Comparison of ENCODE assay signal across 8 mouse cellular contexts in genomic region chr7:118448134-118448967, GRCm38 (mm10). TPM values are rescaled to one million over a fixed set of nuclear protein-coding genes. Genes with fewer than 3 reads are reported as not detected.
DNase-seq lines count a peak whose midpoint lies in the region; ATAC-seq and TF ChIP-seq lines count a peak whose summit lies in the region.

Gene Syt17, minus strand, starts transcription at chr7:118448222.

- H3K9ac ChIP-seq in embryonic facial prominence, embryonic 15.5 days = peak within 1 kb of the TSS; percentile 47
- peak within 1 kb of the TSS; percentile 61 for H3K9ac ChIP-seq in heart, embryonic 12.5 days
- H3K9ac ChIP-seq in kidney, embryonic 16.5 days (replicated peaks; ENCODE audit: low read length) = peak within 1 kb of the TSS; percentile 70
- H3K9ac ChIP-seq in liver, embryonic 12.5 days = no peak within 1 kb of the TSS
- H3K9ac ChIP-seq in neural tube, embryonic 11.5 days (ENCODE audit: low read length) = peak within 1 kb of the TSS; percentile 73

- H3K4me2 ChIP-seq in embryonic facial prominence, embryonic 15.5 days (replicated peaks) = peak within 1 kb of the TSS; percentile 99
- peak within 1 kb of the TSS; percentile 91 for H3K4me2 ChIP-seq in heart, embryonic 12.5 days
- peak within 1 kb of the TSS; percentile 93 for H3K4me2 ChIP-seq in kidney, embryonic 16.5 days (replicated peaks; ENCODE audit: low read depth, low read length)
- H3K4me2 ChIP-seq in liver, embryonic 12.5 days = peak within 1 kb of the TSS; percentile 74
- H3K4me2 ChIP-seq in neural tube, embryonic 11.5 days (ENCODE audit: low read depth) = peak within 1 kb of the TSS; percentile 94

- ATAC-seq in embryonic facial prominence, embryonic 15.5 days (ENCODE audit: insufficient number of reproducible peaks, low FRiP score, low TSS enrichment, low read depth) = peak; percentile 50
- peak; percentile 46 for ATAC-seq in heart, embryonic 12.5 days (ENCODE audit: insufficient number of reproducible peaks, low FRiP score)
- ATAC-seq in kidney, embryonic 16.5 days (ENCODE audit: low FRiP score, low TSS enrichment) = peak; percentile 75
- peak; percentile 31 for ATAC-seq in liver, embryonic 12.5 days
- peak; percentile 67 for ATAC-seq in neural tube, embryonic 11.5 days (ENCODE audit: insufficient read depth, low FRiP score, low TSS enrichment)

- H3K4me3 ChIP-seq in bone marrow, adult 2 months (replicated peaks; ENCODE audit: control insufficient read depth, low read depth, low read length) = no peak within 1 kb of the TSS
- peak within 1 kb of the TSS; percentile 61 for H3K4me3 ChIP-seq in embryonic facial prominence, embryonic 15.5 days (replicated peaks)
- peak within 1 kb of the TSS; percentile 60 for H3K4me3 ChIP-seq in heart, embryonic 12.5 days
- H3K4me3 ChIP-seq in kidney, embryonic 16.5 days (ENCODE audit: low read length) = peak within 1 kb of the TSS; percentile 68
- peak within 1 kb of the TSS; percentile 55 for H3K4me3 ChIP-seq in liver, embryonic 12.5 days
- H3K4me3 ChIP-seq in neural tube, embryonic 11.5 days (ENCODE audit: low read depth, low read length) = peak within 1 kb of the TSS; percentile 59

- H3K4me1 ChIP-seq in bone marrow, adult 2 months (ENCODE audit: control insufficient read depth, insufficient read depth, low read length) = no peaks in the 10 kb centered on the region
- peaks cover 18% of the 10 kb centered on the region for H3K4me1 ChIP-seq in embryonic facial prominence, embryonic 15.5 days
- peaks cover 15% of the 10 kb centered on the region for H3K4me1 ChIP-seq in heart, embryonic 12.5 days (replicated peaks)
- peaks cover 18% of the 10 kb centered on the region; the same call in 1 of the 2 replicates for H3K4me1 ChIP-seq in kidney, embryonic 16.5 days (ENCODE audit: insufficient read depth, low read length)
- H3K4me1 ChIP-seq in liver, embryonic 12.5 days = peaks cover 15% of the 10 kb centered on the region
- peaks cover 13% of the 10 kb centered on the region for H3K4me1 ChIP-seq in neural tube, embryonic 11.5 days (ENCODE audit: control insufficient read depth, insufficient read depth, low read length)

- peaks cover 26% of the 10 kb centered on the region for H3K27me3 ChIP-seq in embryonic facial prominence, embryonic 15.5 days
- H3K27me3 ChIP-seq in heart, embryonic 12.5 days (replicated peaks) = peaks cover 65% of the 10 kb centered on the region
- H3K27me3 ChIP-seq in kidney, embryonic 16.5 days (ENCODE audit: insufficient read depth, low read length) = peaks cover 12% of the 10 kb centered on the region
- peaks cover 57% of the 10 kb centered on the region for H3K27me3 ChIP-seq in liver, embryonic 12.5 days (replicated peaks)
- peaks cover 10% of the 10 kb centered on the region; the same call in 1 of the 2 replicates for H3K27me3 ChIP-seq in neural tube, embryonic 11.5 days (ENCODE audit: control insufficient read depth, insufficient read depth, low read length)

- TF ChIP-seq POLR2A in bone marrow, adult 2 months (IDR thresholded peaks at IDR 0.05; ENCODE audit: borderline replicate concordance, control insufficient read depth, low read depth, low read length) = no peak

- no peaks in the 10 kb centered on the region for H3K36me3 ChIP-seq in embryonic facial prominence, embryonic 15.5 days
- H3K36me3 ChIP-seq in heart, embryonic 12.5 days = no peaks in the 10 kb centered on the region
- no peaks in the 10 kb centered on the region for H3K36me3 ChIP-seq in kidney, embryonic 16.5 days (ENCODE audit: insufficient read depth, low read length)
- H3K36me3 ChIP-seq in liver, embryonic 12.5 days = no peaks in the 10 kb centered on the region
- H3K36me3 ChIP-seq in neural tube, embryonic 11.5 days (ENCODE audit: control insufficient read depth, insufficient read depth, low read length) = no peaks in the 10 kb centered on the region

- H3K27ac ChIP-seq in bone marrow, adult 2 months (ENCODE audit: control insufficient read depth, insufficient read depth, low read depth, low read length, poor library complexity) = no peak within 1 kb of the TSS
- no peak within 1 kb of the TSS for H3K27ac ChIP-seq in embryonic facial prominence, embryonic 15.5 days (replicated peaks)
- no peak within 1 kb of the TSS for H3K27ac ChIP-seq in heart, embryonic 12.5 days (ENCODE audit: poor library complexity, severe bottlenecking)
- H3K27ac ChIP-seq in kidney, embryonic 16.5 days (ENCODE audit: low read length) = peak within 1 kb of the TSS; percentile 16
- no peak within 1 kb of the TSS for H3K27ac ChIP-seq in liver, embryonic 12.5 days
- 0 out of 2 replicates have a peak within 1 kb of the TSS, but pooled peaks have one; percentile 27 for H3K27ac ChIP-seq in neural tube, embryonic 11.5 days (ENCODE audit: low read depth, low read length)

- WGBS in bone marrow, adult 2 months = 2% methylated on average over 58 of the region's 58 CpGs
- WGBS in embryonic facial prominence, embryonic 15.5 days = under 1% methylated on average over 58 of the region's 58 CpGs
- under 1% methylated on average over 58 of the region's 58 CpGs for WGBS in heart, embryonic 12.5 days
- under 1% methylated on average over 51 of the region's 58 CpGs for WGBS in kidney, embryonic 16.5 days
- WGBS in liver, embryonic 12.5 days (ENCODE audit: insufficient replicate concordance) = 1% methylated on average over 53 of the region's 58 CpGs
- WGBS in neural tube, embryonic 11.5 days = 1% methylated on average over 54 of the region's 58 CpGs

- peak; percentile 48 for TF ChIP-seq CTCF in bone marrow, adult 2 months (IDR thresholded peaks at IDR 0.05; ENCODE audit: control insufficient read depth, insufficient read depth, low read length)

- H3K9me3 ChIP-seq in embryonic facial prominence, embryonic 15.5 days (replicated peaks) = no peaks in the 10 kb centered on the region
- H3K9me3 ChIP-seq in heart, embryonic 12.5 days (replicated peaks) = no peaks in the 10 kb centered on the region
- H3K9me3 ChIP-seq in kidney, embryonic 16.5 days (ENCODE audit: low read length) = no peaks in the 10 kb centered on the region
- no peaks in the 10 kb centered on the region for H3K9me3 ChIP-seq in liver, embryonic 12.5 days (replicated peaks)
- H3K9me3 ChIP-seq in neural tube, embryonic 11.5 days (ENCODE audit: control insufficient read depth, low read length) = no peaks in the 10 kb centered on the region

- peak; percentile 32 to 34 for DNase-seq in B cell, adult 2 months
- peak; percentile 86 for DNase-seq in neural tube, embryonic 11.5 days (ENCODE audit: low spot score)
- DNase-seq in thymus, postnatal 14 days = peak; percentile 11

RNA-seq across cellular contexts. Expression of gene Syt17, which starts in this region (rescaled TPM):
- polyA plus RNA-seq in bone marrow, adult 2 months (2011; ENCODE audit: insufficient read depth, insufficient read length, low replicate concordance, missing spikeins) = 0.85 TPM in 1 of 2 replicates, not detected in the other
- 2.8 and 2.9 TPM in 2 replicates for polyA plus RNA-seq in embryonic facial prominence, embryonic 15.5 days (2015; fragmentation: Nextera tagmentation; extraction: Ambion mirVana)
- 1.2 and 1.4 TPM in 2 replicates for polyA plus RNA-seq in heart, embryonic 12.5 days (2016; fragmentation: Nextera tagmentation; extraction: Ambion mirVana)
- 12.6 and 13.3 TPM in 2 replicates for polyA plus RNA-seq in kidney, embryonic 16.5 days (2015; fragmentation: Nextera tagmentation; extraction: Ambion mirVana)
- 0.14 and 0.45 TPM in 2 replicates for polyA plus RNA-seq in liver, embryonic 12.5 days (2016; fragmentation: Nextera tagmentation; extraction: Ambion mirVana)
- polyA plus RNA-seq in neural tube, embryonic 11.5 days (2014; fragmentation: Nextera tagmentation; extraction: Ambion mirVana) = 7.8 and 8.0 TPM in 2 replicates

Comparison
In these comparisons a context has a peak if more than half of its experiments do, and no peak if none do; other contexts are left out.
1. Peak in ATAC-seq, H3K4me3 ChIP-seq and H3K4me2 ChIP-seq in liver, embryonic 12.5 days; RNA of the gene not detected or under 1 TPM.
2. DNase-seq: peak in every context shown above with its lines; median percentile 86 in neural tube, embryonic 11.5 days; 33 in B cell, adult 2 months; 11 in thymus, postnatal 14 days.
3. H3K27ac ChIP-seq: peak in kidney, embryonic 16.5 days (single experiment) and neural tube, embryonic 11.5 days (single experiment); none in bone marrow, adult 2 months (single experiment), embryonic facial prominence, embryonic 15.5 days (single experiment), heart, embryonic 12.5 days (single experiment) and liver, embryonic 12.5 days (single experiment).
4. Peak in every context shown above with its lines, with median percentiles within 50 percentile points of each other: ATAC-seq and H3K4me2 ChIP-seq.